In the genomic region with DNA sequence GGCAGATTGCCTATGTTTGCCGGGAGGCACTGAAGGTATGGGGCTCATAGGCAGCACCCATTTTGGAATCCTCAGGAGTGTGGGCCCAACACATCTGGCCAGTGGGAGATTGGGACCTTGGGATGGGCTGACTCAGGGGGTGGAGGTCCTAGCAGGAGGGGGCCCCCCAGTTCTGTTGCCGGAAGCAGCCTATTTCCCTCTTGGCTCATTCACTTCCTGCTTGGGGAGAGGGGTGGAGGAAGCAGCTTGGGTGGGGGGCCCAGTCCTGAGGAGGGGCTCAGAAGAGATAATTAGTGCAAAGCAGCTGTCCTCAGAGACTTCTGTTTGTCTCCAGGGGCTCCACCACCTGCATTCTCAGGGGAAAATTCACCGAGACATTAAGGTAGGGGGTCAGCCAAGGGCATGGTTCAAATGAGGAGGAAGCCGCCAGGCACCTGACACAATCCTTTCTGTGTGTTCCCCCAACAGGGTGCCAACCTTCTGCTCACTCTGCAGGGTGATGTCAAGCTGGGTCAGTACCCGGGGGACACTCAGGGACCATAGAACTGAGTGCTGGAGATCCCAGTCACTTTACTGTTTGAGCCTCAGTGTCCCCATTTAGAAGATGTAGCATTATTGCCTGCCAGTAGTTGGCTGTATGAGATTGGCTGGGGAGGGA, we compare ENCODE assay signal across 8 mouse cellular contexts. TPM values are rescaled to one million over a fixed set of nuclear protein-coding genes. Genes with fewer than 3 reads are reported as not detected.
A peak's percentile ranks its signal among the peaks of the same experiment; 100 is the strongest.
DNase-seq lines count a peak whose midpoint lies in the region; ATAC-seq and TF ChIP-seq lines count a peak whose summit lies in the region.

No protein-coding gene starts in this region.

- no peak for DNase-seq in heart, postnatal 14 days
- peak; percentile 35 for DNase-seq in naive thymus-derived CD4-positive, alpha-beta T cell, adult 2 months (ENCODE audit: low read depth)
- DNase-seq in cerebellum, adult 9-11 months = no peak
- no peak for DNase-seq in cerebellum, postnatal 36 days

- H3K27me3 ChIP-seq in heart, embryonic 14.5 days (ENCODE audit: control insufficient read depth, insufficient read depth, low read length) = no peaks in the 10 kb centered on the region
- no peaks in the 10 kb centered on the region for H3K27me3 ChIP-seq in limb, embryonic 12.5 days

- TF ChIP-seq CTCF in cortical plate, adult 2 months (IDR thresholded peaks at IDR 0.05; ENCODE audit: extremely low read depth, insufficient read depth, low read length) = no peak

- no peak overlapping the region for H3K9ac ChIP-seq in heart, embryonic 14.5 days (ENCODE audit: low read length)
- H3K9ac ChIP-seq in limb, embryonic 12.5 days (replicated peaks) = no peak overlapping the region

- no peak for ATAC-seq in heart, embryonic 14.5 days (ENCODE audit: insufficient number of reproducible peaks, insufficient read depth, low FRiP score, low read depth)
- no peak for ATAC-seq in limb, embryonic 12.5 days (ENCODE audit: insufficient number of reproducible peaks, insufficient read depth, low FRiP score, low TSS enrichment, low read depth)
- no peak for ATAC-seq in inflammation-experienced regulatory T-cells, adult 6 months

- peak overlapping the region in 1 of 2 experiments; percentile 71; a peak in 1 of 4 replicates for H3K4me3 ChIP-seq in heart, embryonic 14.5 days (ENCODE audit: control insufficient read depth in 1 of 2, insufficient read depth in 1 of 2, low read depth in 1 of 2, low read length in 2 of 2)
- H3K4me3 ChIP-seq in cortical plate, adult 2 months (ENCODE audit: insufficient read depth, low read length) = peak overlapping the region; percentile 48; the same call in 1 of the 2 replicates
- peak overlapping the region; percentile 69; the same call in 1 of the 2 replicates for H3K4me3 ChIP-seq in limb, embryonic 12.5 days (replicated peaks)

- WGBS in heart, embryonic 14.5 days = 76% methylated on average over 5 of the region's 5 CpGs
- 82% methylated on average over 5 of the region's 5 CpGs for WGBS in limb, embryonic 12.5 days

- peaks cover 5 to 8% of the 10 kb centered on the region in 2 experiments for H3K4me1 ChIP-seq in heart, embryonic 14.5 days (ENCODE audit: control insufficient read depth in 2 of 2, insufficient read depth in 2 of 2, low read length in 2 of 2)
- no peaks in the 10 kb centered on the region for H3K4me1 ChIP-seq in cortical plate, adult 2 months (ENCODE audit: control insufficient read depth, insufficient read depth, low read length)
- H3K4me1 ChIP-seq in limb, embryonic 12.5 days (replicated peaks) = peaks cover 19% of the 10 kb centered on the region; the same call in 1 of the 2 replicates

- no peak for TF ChIP-seq POLR2A in cortical plate, adult 2 months (IDR thresholded peaks at IDR 0.05; ENCODE audit: extremely low read depth, insufficient read depth, low read length)

- H3K27ac ChIP-seq in heart, embryonic 14.5 days (replicated peaks in 1 of 2; ENCODE audit: control insufficient read depth in 1 of 2, insufficient read depth in 1 of 2, low read depth in 2 of 2, low read length in 2 of 2) = no peak overlapping the region
- no peak overlapping the region for H3K27ac ChIP-seq in cortical plate, adult 2 months (ENCODE audit: insufficient read depth, low read length)
- H3K27ac ChIP-seq in limb, embryonic 12.5 days = no peak overlapping the region

- peaks cover 68% of the 10 kb centered on the region for H3K36me3 ChIP-seq in heart, embryonic 14.5 days (ENCODE audit: control insufficient read depth, insufficient read depth, low read length)
- peaks cover 79% of the 10 kb centered on the region for H3K36me3 ChIP-seq in limb, embryonic 12.5 days

- intact Hi-C loops in heart, postnatal 14 days (cut with DNase I) = loop anchor here (10.0 kb wide), 1 partner anchor 848 kb away; a partner anchor contains a TSS

- H3K4me2 ChIP-seq in heart, embryonic 14.5 days (ENCODE audit: low read length) = peak overlapping the region; percentile 98
- peak overlapping the region; percentile 91 for H3K4me2 ChIP-seq in limb, embryonic 12.5 days

- H3K9me3 ChIP-seq in heart, embryonic 14.5 days (ENCODE audit: control insufficient read depth, low read length) = no peaks in the 10 kb centered on the region
- no peaks in the 10 kb centered on the region for H3K9me3 ChIP-seq in limb, embryonic 12.5 days

RNA-seq across cellular contexts. Expression of a gene that starts 1.5 kb away (rescaled TPM):
- polyA plus RNA-seq in heart, embryonic 14.5 days (2014; fragmentation: Nextera tagmentation; extraction: Ambion mirVana) = 9.0 and 13.0 TPM in 2 replicates
- total RNA-seq in heart, postnatal 14 days (2021) = 10 to 100 TPM; 56.3 TPM
- polyA plus RNA-seq in cortical plate, adult 2 months (2012; rRNA removed) = 237 and 248 TPM in 2 replicates
- 13.5 and 13.6 TPM in 2 replicates for polyA plus RNA-seq in limb, embryonic 12.5 days (2016; fragmentation: Nextera tagmentation; extraction: Ambion mirVana)
- 100 to 1,000 TPM in 1 of 3 experiments, 10 to 100 TPM in 2; 68.4 to 105 (median 88.5) TPM for polyA plus RNA-seq in inflammation-experienced regulatory T-cells, adult 6 months (2017; shearing (Covaris generic))

RNA-seq across cellular contexts. Expression of a gene that starts 7.6 kb away (rescaled TPM):
- 23.3 and 24.1 TPM in 2 replicates for polyA plus RNA-seq in heart, embryonic 14.5 days (2014; fragmentation: Nextera tagmentation; extraction: Ambion mirVana)
- 10 to 100 TPM; 18.2 to 18.5 TPM for total RNA-seq in heart, postnatal 14 days (2021)
- polyA plus RNA-seq in cortical plate, adult 2 months (2012; rRNA removed) = 75.2 and 76.5 TPM in 2 replicates
- polyA plus RNA-seq in limb, embryonic 12.5 days (2016; fragmentation: Nextera tagmentation; extraction: Ambion mirVana) = 103 and 107 TPM in 2 replicates
- polyA plus RNA-seq in inflammation-experienced regulatory T-cells, adult 6 months (2017; shearing (Covaris generic)) = 10 to 100 TPM; 15.8 to 18.7 (median 16.3) TPM

RNA-seq across cellular contexts. Expression of a gene that starts 21.1 kb away (rescaled TPM):
- 86.9 and 93.1 TPM in 2 replicates for polyA plus RNA-seq in heart, embryonic 14.5 days (2014; fragmentation: Nextera tagmentation; extraction: Ambion mirVana)
- total RNA-seq in heart, postnatal 14 days (2021) = 100 to 1,000 TPM; 102 to 105 TPM
- polyA plus RNA-seq in cortical plate, adult 2 months (2012; rRNA removed) = 145 and 149 TPM in 2 replicates
- polyA plus RNA-seq in limb, embryonic 12.5 days (2016; fragmentation: Nextera tagmentation; extraction: Ambion mirVana) = 164 and 171 TPM in 2 replicates
- polyA plus RNA-seq in inflammation-experienced regulatory T-cells, adult 6 months (2017; shearing (Covaris generic)) = 10 to 100 TPM; 53.3 to 63.5 (median 59.1) TPM

RNA-seq across cellular contexts. Expression of a gene that starts 36.1 kb away (rescaled TPM):
- 0.43 and 0.78 TPM in 2 replicates for polyA plus RNA-seq in heart, embryonic 14.5 days (2014; fragmentation: Nextera tagmentation; extraction: Ambion mirVana)
- 1 to 10 TPM; 8.9 to 9.8 TPM for total RNA-seq in heart, postnatal 14 days (2021)
- polyA plus RNA-seq in cortical plate, adult 2 months (2012; rRNA removed) = 2.1 and 2.4 TPM in 2 replicates
- polyA plus RNA-seq in limb, embryonic 12.5 days (2016; fragmentation: Nextera tagmentation; extraction: Ambion mirVana) = 0.69 and 0.96 TPM in 2 replicates
- polyA plus RNA-seq in inflammation-experienced regulatory T-cells, adult 6 months (2017; shearing (Covaris generic)) = under 1 TPM; 0.15 to 0.36 (median 0.26) TPM

RNA-seq across cellular contexts. Expression of a gene that starts 41.8 kb away (rescaled TPM):
- 225 and 226 TPM in 2 replicates for polyA plus RNA-seq in heart, embryonic 14.5 days (2014; fragmentation: Nextera tagmentation; extraction: Ambion mirVana)
- 100 to 1,000 TPM; 824 to 866 TPM for total RNA-seq in heart, postnatal 14 days (2021)
- polyA plus RNA-seq in cortical plate, adult 2 months (2012; rRNA removed) = 40.9 and 46.2 TPM in 2 replicates
- 6.3 and 6.5 TPM in 2 replicates for polyA plus RNA-seq in limb, embryonic 12.5 days (2016; fragmentation: Nextera tagmentation; extraction: Ambion mirVana)
- 1 to 10 TPM; 3.4 to 6.5 (median 5.7) TPM for polyA plus RNA-seq in inflammation-experienced regulatory T-cells, adult 6 months (2017; shearing (Covaris generic))
